Mouse (Mus musculus): ENCODE results near the gene Kmo. TPM values are rescaled to one million over a fixed set of nuclear protein-coding genes. Genes with fewer than 3 reads are reported as not detected.

The Kmo gene
- total RNA-seq, 1 experiment: not detected

- TF ChIP-seq HCFC1 (IDR thresholded peaks at IDR 0.05; ENCODE audit: borderline replicate concordance, insufficient read depth, low read length): no peak
- TF ChIP-seq MAFK (IDR thresholded peaks at IDR 0.05; ENCODE audit: insufficient read depth, low read depth, low read length): no peak
- TF ChIP-seq ZC3H11A (IDR thresholded peaks at IDR 0.05; ENCODE audit: borderline replicate concordance, low read depth, low read length): no peak
- TF ChIP-seq CHD2 (IDR thresholded peaks at IDR 0.05; ENCODE audit: low read depth, low read length): no peak
- no peak for TF ChIP-seq ZNF384 (IDR thresholded peaks at IDR 0.05; ENCODE audit: low read depth, low read length)
- Histone ChIP-seq H3K36me3 (ENCODE audit: control insufficient read depth, insufficient read depth, low read length, poor library complexity, severe bottlenecking) (no peaks in the 10 kb centered on the region), H3K4me3 (ENCODE audit: insufficient read depth in 1 of 2, low read depth in 1 of 2, low read length in 2 of 2, poor library complexity in 1 of 2, severe bottlenecking in 1 of 2) (no peak overlapping the region), H3K9me3 (ENCODE audit: control insufficient read depth, insufficient read depth, low read depth, low read length) (no peaks in the 10 kb centered on the region), H3K27ac (ENCODE audit: insufficient read depth, low read depth, low read length, poor library complexity, severe bottlenecking) (no peak overlapping the region), H3K9ac (ENCODE audit: insufficient read depth, low read depth, low read length, poor library complexity, severe bottlenecking) (no peak overlapping the region), H3K4me1 (ENCODE audit: control insufficient read depth in 2 of 2, insufficient read depth in 2 of 2, low read length in 2 of 2, poor library complexity in 1 of 2) (no peaks in the 10 kb centered on the region)
- in situ Hi-C loops (cut with MboI; ENCODE audit: low sequenced_read_pairs in 2 of 2, unreplicated experiment in 2 of 2): no loop called here
- DNase-seq (ENCODE audit: low read depth, low spot score): no peak
These were observed 39.7 kb downstream of the Kmo start for GRCm38 (mm10) chr1:175659900-175660299.

- Histone ChIP-seq H3K9ac (ENCODE audit: insufficient read depth, low read depth, low read length, poor library complexity, severe bottlenecking) (no peak overlapping the region), H3K4me1 (ENCODE audit: control insufficient read depth in 2 of 2, insufficient read depth in 2 of 2, low read length in 2 of 2, poor library complexity in 1 of 2) (peaks cover 0 to 2% of the 10 kb centered on the region in 2 experiments; a peak in 1 of 4 replicates), H3K36me3 (ENCODE audit: control insufficient read depth, insufficient read depth, low read length, poor library complexity, severe bottlenecking) (no peaks in the 10 kb centered on the region), H3K27ac (ENCODE audit: insufficient read depth, low read depth, low read length, poor library complexity, severe bottlenecking) (no peak overlapping the region), H3K9me3 (ENCODE audit: control insufficient read depth, insufficient read depth, low read depth, low read length) (no peaks in the 10 kb centered on the region), H3K4me3 (ENCODE audit: insufficient read depth in 1 of 2, low read depth in 1 of 2, low read length in 2 of 2, poor library complexity in 1 of 2, severe bottlenecking in 1 of 2) (no peak overlapping the region)
- TF ChIP-seq ZC3H11A (IDR thresholded peaks at IDR 0.05; ENCODE audit: borderline replicate concordance, low read depth, low read length) (no peak), CHD2 (IDR thresholded peaks at IDR 0.05; ENCODE audit: low read depth, low read length) (no peak), MAFK (IDR thresholded peaks at IDR 0.05; ENCODE audit: insufficient read depth, low read depth, low read length) (no peak), HCFC1 (IDR thresholded peaks at IDR 0.05; ENCODE audit: borderline replicate concordance, insufficient read depth, low read length) (no peak), ZNF384 (IDR thresholded peaks at IDR 0.05; ENCODE audit: low read depth, low read length) (no peak)
- DNase-seq (ENCODE audit: low read depth, low spot score): no peak
- in situ Hi-C loops (cut with MboI; ENCODE audit: low sequenced_read_pairs in 2 of 2, unreplicated experiment in 2 of 2): no loop called here
These were observed 48.7 kb downstream of the Kmo start for GRCm38 (mm10) chr1:175668666-175669405.

DNA sequence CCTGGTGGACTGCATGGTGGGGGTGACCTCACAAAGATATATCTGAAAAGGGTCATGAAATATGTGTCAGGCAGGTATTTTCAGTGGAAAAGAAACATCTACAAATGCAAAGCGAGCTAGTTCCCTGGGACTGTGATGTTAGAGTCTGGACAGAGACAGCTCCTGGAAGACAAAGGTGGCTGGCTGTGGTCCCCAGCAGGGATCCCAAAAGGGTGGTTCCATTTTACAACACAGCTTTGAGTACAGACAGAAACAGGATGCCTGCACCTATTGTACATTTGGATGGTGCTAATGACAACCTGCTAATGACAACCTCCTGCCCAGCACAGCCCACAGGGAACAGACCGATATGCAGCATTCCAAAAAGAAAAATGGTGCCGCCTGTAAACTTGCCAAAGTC is 49.3 kb downstream of the Kmo start:
- DNase-seq (ENCODE audit: low read depth, low spot score): no peak
- in situ Hi-C loops (cut with MboI; ENCODE audit: low sequenced_read_pairs in 2 of 2, unreplicated experiment in 2 of 2): no loop called here
- Histone ChIP-seq H3K9me3 (ENCODE audit: control insufficient read depth, insufficient read depth, low read depth, low read length) (no peaks in the 10 kb centered on the region), H3K9ac (ENCODE audit: insufficient read depth, low read depth, low read length, poor library complexity, severe bottlenecking) (no peak overlapping the region), H3K27ac (ENCODE audit: insufficient read depth, low read depth, low read length, poor library complexity, severe bottlenecking) (no peak overlapping the region), H3K36me3 (ENCODE audit: control insufficient read depth, insufficient read depth, low read length, poor library complexity, severe bottlenecking) (no peaks in the 10 kb centered on the region), H3K4me3 (ENCODE audit: insufficient read depth in 1 of 2, low read depth in 1 of 2, low read length in 2 of 2, poor library complexity in 1 of 2, severe bottlenecking in 1 of 2) (no peak overlapping the region), H3K4me1 (ENCODE audit: control insufficient read depth in 2 of 2, insufficient read depth in 2 of 2, low read length in 2 of 2, poor library complexity in 1 of 2) (peaks cover 0 to 2% of the 10 kb centered on the region in 2 experiments; a peak in 1 of 4 replicates)
- TF ChIP-seq ZNF384 (IDR thresholded peaks at IDR 0.05; ENCODE audit: low read depth, low read length): no peak
- no peak for TF ChIP-seq ZC3H11A (IDR thresholded peaks at IDR 0.05; ENCODE audit: borderline replicate concordance, low read depth, low read length)
- no peak for TF ChIP-seq CHD2 (IDR thresholded peaks at IDR 0.05; ENCODE audit: low read depth, low read length)
- no peak for TF ChIP-seq MAFK (IDR thresholded peaks at IDR 0.05; ENCODE audit: insufficient read depth, low read depth, low read length)
- TF ChIP-seq HCFC1 (IDR thresholded peaks at IDR 0.05; ENCODE audit: borderline replicate concordance, insufficient read depth, low read length): no peak

DNA sequence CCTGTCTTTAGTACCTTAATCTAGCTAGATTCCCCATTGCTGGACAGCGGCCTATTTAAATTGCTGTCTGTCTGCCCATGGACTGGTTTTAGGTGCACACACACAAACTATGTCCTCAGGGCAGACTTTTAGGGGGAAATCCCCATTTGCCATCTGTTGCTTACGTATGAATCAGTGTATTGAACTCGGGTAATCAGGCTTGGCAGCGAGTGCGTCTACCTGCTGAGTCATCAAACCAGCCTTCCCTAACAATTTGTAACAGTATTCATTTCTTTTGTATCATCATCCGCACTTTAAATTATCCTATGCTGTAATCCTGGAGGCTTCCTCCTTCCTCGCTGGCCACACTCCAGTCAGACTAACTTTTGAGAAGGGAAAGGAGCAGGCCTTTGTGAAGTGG is 49.9 kb downstream of the Kmo start:
- Histone ChIP-seq H3K4me3 (ENCODE audit: insufficient read depth in 1 of 2, low read depth in 1 of 2, low read length in 2 of 2, poor library complexity in 1 of 2, severe bottlenecking in 1 of 2) (no peak overlapping the region), H3K9ac (ENCODE audit: insufficient read depth, low read depth, low read length, poor library complexity, severe bottlenecking) (no peak overlapping the region), H3K4me1 (ENCODE audit: control insufficient read depth in 2 of 2, insufficient read depth in 2 of 2, low read length in 2 of 2, poor library complexity in 1 of 2) (peaks cover 0 to 2% of the 10 kb centered on the region in 2 experiments; a peak in 1 of 4 replicates), H3K9me3 (ENCODE audit: control insufficient read depth, insufficient read depth, low read depth, low read length) (no peaks in the 10 kb centered on the region), H3K36me3 (ENCODE audit: control insufficient read depth, insufficient read depth, low read length, poor library complexity, severe bottlenecking) (no peaks in the 10 kb centered on the region), H3K27ac (ENCODE audit: insufficient read depth, low read depth, low read length, poor library complexity, severe bottlenecking) (no peak overlapping the region)
- no peak for DNase-seq (ENCODE audit: low read depth, low spot score)
- TF ChIP-seq MAFK (IDR thresholded peaks at IDR 0.05; ENCODE audit: insufficient read depth, low read depth, low read length) (peak; percentile 33; the same call in 1 of the 2 replicates), HCFC1 (IDR thresholded peaks at IDR 0.05; ENCODE audit: borderline replicate concordance, insufficient read depth, low read length) (no peak)
- in situ Hi-C loops (cut with MboI; ENCODE audit: low sequenced_read_pairs in 2 of 2, unreplicated experiment in 2 of 2): no loop called here
